Mouse (Mus musculus) embryo, embryonic 9.5 days (tissue): ENCODE measurements around the gene Tns1.

Experiments used
- DNase-seq: peaks from one replicate; pipeline ENCODE4 v3.0.0-alpha.2; 2017; ENCODE audit errors: extremely low spot score

Gene Tns1

GRCm38 (mm10) chr1:74091611-74092224 is 32.5 kb downstream of the Tns1 start:
- peak; percentile 48 for DNase-seq

GRCm38 (mm10) chr1:74091138-74091537 is 33.1 kb downstream of the Tns1 start:
- no peak for DNase-seq

DNA sequence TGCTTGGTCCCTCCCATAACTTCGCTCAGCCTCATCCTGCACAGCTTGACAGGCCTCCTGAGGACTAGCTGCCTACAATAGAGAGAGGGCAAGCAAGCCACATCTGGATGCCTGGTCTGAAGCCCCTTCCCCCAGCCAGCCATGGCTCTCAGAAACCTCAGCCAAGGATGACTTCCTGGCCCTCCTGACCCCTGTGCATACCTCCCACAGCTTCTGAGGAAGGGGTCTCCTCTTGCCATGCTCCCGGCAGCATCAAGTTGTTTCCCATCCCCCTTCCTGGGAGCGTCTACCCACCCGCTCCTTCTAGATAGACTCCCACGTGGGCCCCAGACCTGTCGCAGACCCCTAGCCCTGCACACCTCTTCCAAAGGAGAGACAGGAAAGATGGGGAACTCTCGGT is 33.9 kb downstream of the Tns1 start:
- peak; percentile 55 for DNase-seq

DNA sequence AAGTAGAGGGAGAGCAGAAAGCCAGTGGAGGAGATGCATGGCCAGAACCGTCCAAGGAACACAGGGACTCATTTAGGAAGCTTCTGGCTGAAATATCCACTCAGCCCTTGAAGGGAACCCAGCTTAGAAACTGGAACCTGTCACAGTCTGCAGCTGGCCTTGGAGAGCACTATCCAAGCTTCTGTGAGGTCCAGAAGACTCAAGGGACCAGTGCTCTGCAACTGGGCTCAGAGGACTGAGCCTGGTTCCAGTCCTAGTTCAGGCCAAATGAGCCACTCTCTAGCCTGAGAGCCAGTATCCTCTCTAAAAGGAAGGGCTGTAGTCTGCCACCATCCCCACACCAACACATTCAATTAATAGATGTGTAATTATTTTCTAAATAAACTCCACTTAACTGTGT is 35.7 kb downstream of the Tns1 start:
- DNase-seq = no peak

GRCm38 (mm10) chr1:74085566-74085965 is 38.7 kb downstream of the Tns1 start:
- no peak for DNase-seq

- DNase-seq = no peak
These were observed 39.5 kb downstream of the Tns1 start for GRCm38 (mm10) chr1:74084752-74085151.

DNA sequence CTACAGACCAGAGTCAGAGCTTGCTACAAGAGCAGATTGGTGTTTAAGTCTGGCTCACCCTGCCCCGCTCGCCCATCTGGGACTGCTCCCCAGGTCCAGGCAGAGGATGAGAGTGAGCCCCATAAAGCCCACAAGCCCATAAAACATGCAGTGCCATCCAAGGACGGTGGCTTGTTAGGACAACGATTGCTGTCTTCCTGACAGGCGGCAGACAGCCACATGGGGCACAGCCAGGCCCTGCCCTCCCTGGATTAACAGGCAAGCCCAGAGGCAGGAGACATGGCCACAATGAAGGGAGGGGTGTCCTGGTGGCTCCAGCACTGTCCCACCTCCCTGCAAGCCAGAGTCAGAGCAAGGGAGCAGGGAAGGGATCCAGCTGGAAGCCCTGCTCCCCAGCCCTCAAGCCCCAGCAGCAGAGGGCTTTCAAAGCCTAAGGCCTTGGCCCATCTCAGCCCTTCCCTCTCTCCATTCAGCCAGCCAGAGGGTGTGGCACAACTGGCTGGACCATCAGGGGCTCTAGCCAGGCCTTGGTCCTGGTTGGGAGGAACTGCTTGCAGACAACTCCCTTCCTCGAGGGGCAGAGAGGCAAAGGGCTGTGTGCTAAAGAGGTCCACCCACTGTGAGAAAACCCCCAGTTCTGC is 40.1 kb downstream of the Tns1 start:
- no peak for DNase-seq

- DNase-seq = peak; percentile 62
These were observed 41.3 kb downstream of the Tns1 start for GRCm38 (mm10) chr1:74082841-74083463.

GRCm38 (mm10) chr1:74081573-74081989 is 42.7 kb downstream of the Tns1 start:
- DNase-seq = no peak

GRCm38 (mm10) chr1:74077353-74077752 is 46.9 kb downstream of the Tns1 start:
- DNase-seq = peak; percentile 80

DNA sequence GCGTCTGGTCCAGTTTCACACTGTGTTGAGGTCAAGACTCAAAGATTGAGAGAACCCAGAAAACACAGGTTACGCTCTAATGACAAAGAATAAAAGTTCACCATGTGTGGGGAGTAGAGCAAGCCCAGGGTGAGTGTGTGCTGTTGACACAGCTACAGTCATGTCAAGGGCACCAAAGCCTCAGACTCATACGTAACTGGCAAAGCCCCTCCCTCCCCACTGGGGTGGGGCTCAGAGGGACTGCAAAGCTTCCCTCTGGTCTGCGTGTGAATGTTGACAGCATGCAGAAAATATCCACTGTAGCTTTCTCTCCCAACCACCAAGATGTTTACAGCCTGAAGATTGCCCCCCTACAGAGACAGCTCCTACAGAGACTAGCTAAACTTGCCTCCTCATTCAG is 48.0 kb downstream of the Tns1 start:
- DNase-seq = no peak

- DNase-seq = no peak
These were observed 49.4 kb downstream of the Tns1 start for GRCm38 (mm10) chr1:74074693-74075485.

- DNase-seq = no peak
These were observed 50.5 kb downstream of the Tns1 start for GRCm38 (mm10) chr1:74073791-74074190.

DNA sequence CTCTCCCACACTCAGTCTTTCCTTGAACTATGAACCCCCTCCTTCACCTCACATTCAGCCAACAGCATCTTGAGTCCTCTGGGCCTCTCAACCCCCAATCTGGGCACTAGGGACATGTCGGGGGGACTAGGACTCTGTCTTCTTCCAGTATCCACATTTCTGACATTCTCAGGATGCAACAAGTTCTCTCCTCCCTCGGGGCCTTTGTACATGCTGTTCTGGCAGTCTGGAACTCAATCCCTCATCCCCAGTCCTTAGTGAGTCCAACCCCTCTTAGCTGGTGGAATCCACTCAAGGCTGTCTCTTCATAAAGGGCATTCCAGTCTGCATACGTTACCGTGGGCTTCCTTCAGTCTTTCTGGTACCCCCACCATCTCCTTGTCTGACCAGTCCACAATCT is 53.5 kb downstream of the Tns1 start:
- DNase-seq = no peak

DNA sequence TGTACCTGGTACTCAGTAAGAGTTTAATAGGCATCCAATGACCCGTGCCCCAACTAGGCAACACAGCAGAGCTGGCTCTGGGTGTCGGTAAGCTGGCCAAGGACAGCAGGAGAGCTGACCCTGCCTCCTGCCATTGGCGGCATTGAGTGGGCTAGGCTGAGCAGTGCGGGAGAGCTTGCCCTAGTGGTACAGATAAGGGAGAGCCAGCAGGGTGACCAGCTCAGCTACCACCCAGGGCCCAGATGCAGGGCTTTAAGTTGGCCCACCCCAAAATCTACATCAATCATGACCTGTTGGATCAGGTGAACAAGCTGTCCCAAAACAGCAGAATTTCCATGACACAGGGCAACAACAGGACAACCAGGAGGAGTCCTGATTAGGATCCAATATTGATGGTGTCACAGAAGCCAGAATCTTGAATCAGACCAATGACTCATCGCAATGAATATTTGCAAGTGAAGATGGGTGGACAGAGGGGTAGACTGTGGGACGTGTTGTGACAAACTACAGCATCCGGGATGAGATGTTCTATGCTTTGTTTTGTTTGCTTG is 54.2 kb downstream of the Tns1 start:
- DNase-seq = no peak

DNA sequence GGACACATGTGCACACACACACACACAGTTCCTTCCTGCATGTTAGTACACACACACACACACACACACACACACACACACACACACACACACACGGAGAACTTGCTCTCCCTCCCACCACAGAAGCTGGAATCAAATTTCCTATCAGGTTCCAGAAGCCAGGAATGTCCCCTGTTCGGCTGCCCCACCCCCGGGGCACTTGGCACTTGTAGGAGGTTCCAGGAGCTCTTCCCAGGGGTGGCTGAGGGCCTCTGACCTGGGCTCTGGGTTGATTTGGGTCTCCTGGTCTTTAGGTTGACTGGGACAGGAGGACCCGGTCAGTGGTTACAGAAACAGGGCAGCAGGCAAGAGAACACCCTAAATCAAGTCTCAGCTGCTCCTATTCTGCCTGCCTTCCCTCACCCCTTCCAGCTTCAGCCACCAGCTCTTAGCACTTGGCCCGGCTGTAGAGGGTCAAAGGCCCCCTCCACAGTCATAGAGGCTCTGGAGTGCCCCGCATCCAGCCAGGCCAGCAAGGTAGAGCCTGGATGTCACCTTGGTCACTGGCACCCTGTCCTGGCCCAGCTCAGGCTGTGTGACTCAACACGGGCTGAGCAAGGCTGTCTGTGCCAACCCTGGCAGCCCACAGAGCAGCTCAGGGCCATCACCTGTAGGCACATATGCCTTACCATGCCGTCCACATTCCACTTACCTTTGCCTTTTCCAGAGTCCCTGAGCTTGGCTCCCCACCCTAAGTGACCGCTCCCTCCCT is 55.0 kb downstream of the Tns1 start:
- peak; percentile 51 for DNase-seq

- peak; percentile 25 for DNase-seq
These were observed 55.7 kb downstream of the Tns1 start for GRCm38 (mm10) chr1:74068366-74069084.

- DNase-seq = no peak
These were observed 56.4 kb downstream of the Tns1 start for GRCm38 (mm10) chr1:74067866-74068265.

DNA sequence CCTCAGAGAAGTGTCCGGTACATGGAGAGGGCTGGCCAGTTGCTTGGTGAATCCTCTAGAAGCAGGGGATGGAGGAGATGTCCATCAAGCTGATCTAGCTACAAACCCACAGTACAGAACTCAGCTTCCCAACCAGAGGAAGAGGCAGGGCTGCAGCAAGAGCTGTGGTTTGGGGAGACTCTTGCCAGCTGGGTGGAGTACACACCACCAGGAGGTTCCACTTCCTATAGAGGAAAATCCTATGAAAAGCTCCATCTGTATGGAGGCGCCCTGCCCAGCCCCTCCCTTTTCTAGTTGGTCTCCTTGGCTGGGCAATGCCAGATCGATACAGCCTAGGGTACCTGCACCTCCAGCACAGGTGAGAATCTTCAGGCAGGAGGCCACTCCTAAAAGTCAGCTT is 57.7 kb downstream of the Tns1 start:
- DNase-seq = no peak

DNA sequence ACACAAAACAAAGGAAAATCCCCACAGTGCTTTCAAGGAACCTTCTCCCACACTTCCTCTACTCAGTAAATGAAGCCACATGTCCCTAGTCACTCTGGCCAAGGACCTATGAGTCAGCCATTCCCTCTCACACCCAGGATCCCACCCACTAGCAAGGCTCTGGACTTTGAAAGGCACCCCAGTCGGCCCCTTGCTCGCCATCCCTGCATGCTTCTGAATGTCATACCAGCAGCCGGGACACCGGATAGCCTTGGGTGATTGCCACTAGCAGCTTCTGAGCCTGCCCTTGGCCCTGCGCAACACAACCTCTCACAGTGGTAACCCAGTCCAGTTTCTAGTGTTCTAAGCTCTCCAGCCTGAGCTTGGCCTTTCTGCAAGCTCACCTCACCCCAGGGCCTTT is 58.2 kb downstream of the Tns1 start:
- no peak for DNase-seq

GRCm38 (mm10) chr1:74060046-74060445 is 64.2 kb downstream of the Tns1 start:
- DNase-seq = no peak
